Mouse (Mus musculus): ENCODE measurements around the gene Ccdc136. TPM values are rescaled to one million over a fixed set of nuclear protein-coding genes. Genes with fewer than 3 reads are reported as not detected.
A peak's percentile ranks its signal among the peaks of the same experiment; 100 is the strongest.

Ccdc136 gene
- total and polyA plus RNA-seq, 2 experiments from 2014 or later = 62.0 to 79.4 TPM

GRCm38 (mm10) chr6:29473941-29474691 lies 78.0 kb downstream of the Ccdc136 start:
- 3% methylated on average over 31 of the region's 33 CpGs for WGBS
- peak overlapping the region; percentile 32 for H3K4me3 ChIP-seq (ENCODE audit: low read length)

GRCm38 (mm10) chr6:29474736-29475135 lies 78.6 kb downstream of the Ccdc136 start:
- Histone ChIP-seq H3K4me2 (ENCODE audit: low read depth, low read length) (no peak overlapping the region; the same call in 1 of the 2 replicates), H3K4me1 (ENCODE audit: insufficient read depth, low read length) (no peaks in the 10 kb centered on the region), H3K27me3 (ENCODE audit: insufficient read depth, low read length) (no peaks in the 10 kb centered on the region), H3K27ac (no peak overlapping the region), H3K4me3 (ENCODE audit: low read length) (no peak overlapping the region), H3K9ac (replicated peaks; ENCODE audit: low read length) (no peak overlapping the region), H3K36me3 (ENCODE audit: insufficient read depth, low read length) (peaks cover 12% of the 10 kb centered on the region; the same call in 1 of the 2 replicates), H3K9me3 (ENCODE audit: low read length) (no peaks in the 10 kb centered on the region)
- WGBS = 51% methylated on average over 2 of the region's 2 CpGs
- no peak for ATAC-seq
- no peak for TF ChIP-seq CTCF (IDR thresholded peaks at IDR 0.05; ENCODE audit: low read depth)
- DNase-seq (ENCODE audit: low spot score) = no peak

More at GRCm38 (mm10) chr6:29473941-29474691, 78.0 kb downstream of the Ccdc136 start:
- ATAC-seq = peak; percentile 91
- Histone ChIP-seq H3K4me2 (ENCODE audit: low read depth, low read length) (peak overlapping the region; percentile 58), H3K27ac (no peak overlapping the region), H3K9me3 (ENCODE audit: low read length) (no peaks in the 10 kb centered on the region), H3K36me3 (ENCODE audit: insufficient read depth, low read length) (peaks cover 12% of the 10 kb centered on the region; the same call in 1 of the 2 replicates), H3K27me3 (ENCODE audit: insufficient read depth, low read length) (no peaks in the 10 kb centered on the region), H3K9ac (replicated peaks; ENCODE audit: low read length) (peak overlapping the region; percentile 31), H3K4me1 (ENCODE audit: insufficient read depth, low read length) (no peaks in the 10 kb centered on the region)
- no peak for TF ChIP-seq CTCF (IDR thresholded peaks at IDR 0.05; ENCODE audit: low read depth)
- DNase-seq (ENCODE audit: low spot score) = peak; percentile 76

Small RNA genes lying within 50 kb of the gene (microRNA-seq; reads per million reads assigned to microRNA genes)
- 0 to 0.36 reads per million in 2 experiments for gene Gm26220
- 0 reads per million in 2 experiments for gene Gm44354

Other genes starting within 250 kb of the Ccdc136 start
- gene Rbm28, start 231.3 kb upstream of the Ccdc136 start, total RNA-seq (2014; rRNA removed) = 13.8 and 16.3 TPM in 2 replicates
- gene Rbm28, start 231.3 kb upstream of the Ccdc136 start, polyA plus RNA-seq (2015; fragmentation: Nextera tagmentation; extraction: Ambion mirVana) = 18.8 and 19.9 TPM in 2 replicates
- 37.8 and 44.9 TPM in 2 replicates for gene Prrt4, start 216.7 kb upstream of the Ccdc136 start, total RNA-seq (2014; rRNA removed)
- 12.9 and 14.8 TPM in 2 replicates for gene Prrt4, start 216.7 kb upstream of the Ccdc136 start, polyA plus RNA-seq (2015; fragmentation: Nextera tagmentation; extraction: Ambion mirVana)
- gene Impdh1, start 179.9 kb upstream of the Ccdc136 start, total RNA-seq (2014; rRNA removed) = 37.8 and 46.3 TPM in 2 replicates
- gene Impdh1, start 179.9 kb upstream of the Ccdc136 start, polyA plus RNA-seq (2015; fragmentation: Nextera tagmentation; extraction: Ambion mirVana) = 63.4 and 64.4 TPM in 2 replicates
- 26.5 and 35.8 TPM in 2 replicates for gene Hilpda, start 123.8 kb upstream of the Ccdc136 start, total RNA-seq (2014; rRNA removed)
- gene Hilpda, start 123.8 kb upstream of the Ccdc136 start, polyA plus RNA-seq (2015; fragmentation: Nextera tagmentation; extraction: Ambion mirVana) = 23.3 and 25.6 TPM in 2 replicates
- 0.79 and 2.1 TPM in 2 replicates for gene Fam71f2, start 116.7 kb upstream of the Ccdc136 start, total RNA-seq (2014; rRNA removed)
- gene Fam71f2, start 116.7 kb upstream of the Ccdc136 start, polyA plus RNA-seq (2015; fragmentation: Nextera tagmentation; extraction: Ambion mirVana) = 0.29 and 0.39 TPM in 2 replicates
- not detected in 2 replicates for gene Fam71f1, start 77.2 kb upstream of the Ccdc136 start, total RNA-seq (2014; rRNA removed)
- gene Fam71f1, start 77.2 kb upstream of the Ccdc136 start, polyA plus RNA-seq (2015; fragmentation: Nextera tagmentation; extraction: Ambion mirVana) = 0.13 TPM in 1 of 2 replicates, not detected in the other
- gene Calu, start 48.2 kb upstream of the Ccdc136 start, total RNA-seq (2014; rRNA removed) = 117 and 119 TPM in 2 replicates
- gene Calu, start 48.2 kb upstream of the Ccdc136 start, polyA plus RNA-seq (2015; fragmentation: Nextera tagmentation; extraction: Ambion mirVana) = 131 and 135 TPM in 2 replicates
- gene Opn1sw, start 7.8 kb upstream of the Ccdc136 start, total RNA-seq (2014; rRNA removed) = 2.2 TPM in 1 of 2 replicates, not detected in the other
- 0.44 and 0.63 TPM in 2 replicates for gene Opn1sw, start 7.8 kb upstream of the Ccdc136 start, polyA plus RNA-seq (2015; fragmentation: Nextera tagmentation; extraction: Ambion mirVana)
- gene Flnc, start 36.9 kb downstream of the Ccdc136 start, total RNA-seq (2014; rRNA removed) = 17.6 and 19.4 TPM in 2 replicates
- 1.8 TPM in 2 replicates for gene Flnc, start 36.9 kb downstream of the Ccdc136 start, polyA plus RNA-seq (2015; fragmentation: Nextera tagmentation; extraction: Ambion mirVana)
- 229 and 240 TPM in 2 replicates for gene Atp6v1f, start 71.4 kb downstream of the Ccdc136 start, total RNA-seq (2014; rRNA removed)
- gene Atp6v1f, start 71.4 kb downstream of the Ccdc136 start, polyA plus RNA-seq (2015; fragmentation: Nextera tagmentation; extraction: Ambion mirVana) = 371 and 385 TPM in 2 replicates
- gene Atp6v1fnb, start 75.1 kb downstream of the Ccdc136 start, total RNA-seq (2014; rRNA removed) = 0.47 TPM in 1 of 2 replicates, not detected in the other
- gene Atp6v1fnb, start 75.1 kb downstream of the Ccdc136 start, polyA plus RNA-seq (2015; fragmentation: Nextera tagmentation; extraction: Ambion mirVana) = 0.59 TPM in 1 of 2 replicates, not detected in the other
- gene Kcp, start 111.6 kb downstream of the Ccdc136 start, total RNA-seq (2014; rRNA removed) = 13.1 and 27.5 TPM in 2 replicates
- gene Kcp, start 111.6 kb downstream of the Ccdc136 start, polyA plus RNA-seq (2015; fragmentation: Nextera tagmentation; extraction: Ambion mirVana) = 7.6 and 7.7 TPM in 2 replicates
- gene Irf5, start 130.3 kb downstream of the Ccdc136 start, total RNA-seq (2014; rRNA removed) = 2.4 and 3.9 TPM in 2 replicates
- 1.8 and 2.1 TPM in 2 replicates for gene Irf5, start 130.3 kb downstream of the Ccdc136 start, polyA plus RNA-seq (2015; fragmentation: Nextera tagmentation; extraction: Ambion mirVana)
- 79.2 and 81.8 TPM in 2 replicates for gene Tnpo3, start 213.6 kb downstream of the Ccdc136 start, total RNA-seq (2014; rRNA removed)
- gene Tnpo3, start 213.6 kb downstream of the Ccdc136 start, polyA plus RNA-seq (2015; fragmentation: Nextera tagmentation; extraction: Ambion mirVana) = 56.7 and 57.3 TPM in 2 replicates